Mouse (Mus musculus) spleen, postnatal 10 days (tissue): ENCODE data around the gene Col27a1.

Experiments
- DNase-seq, 2 experiments: peaks; one replicate each; pipeline ENCODE4 v3.0.0; 2021 to 2022; ENCODE audit warnings: low spot score in 2 of 2

Col27a1 gene

GRCm38 (mm10) chr4:63213907-63214621, at the start of gene Col27a1:
Gene Col27a1, plus strand, starts transcription at chr4:63214004.
- peak; percentile 10 to 32 for DNase-seq

GRCm38 (mm10) chr4:63165636-63166035, 48.2 kb upstream of the Col27a1 start:
- DNase-seq: no peak

- no peak for DNase-seq
These were observed 47.5 kb upstream of the Col27a1 start for GRCm38 (mm10) chr4:63166323-63166722.

GRCm38 (mm10) chr4:63170061-63170460, 43.7 kb upstream of the Col27a1 start:
- no peak for DNase-seq

GRCm38 (mm10) chr4:63171122-63171521, 42.7 kb upstream of the Col27a1 start:
- DNase-seq: no peak

GRCm38 (mm10) chr4:63171969-63172685, 41.7 kb upstream of the Col27a1 start, which contains the start of gene Kif12:
Gene Kif12, minus strand, starts transcription at chr4:63172131.
- DNase-seq: no peak

GRCm38 (mm10) chr4:63181556-63181955, 32.2 kb upstream of the Col27a1 start:
- peak; percentile 13 to 65 for DNase-seq

GRCm38 (mm10) chr4:63186281-63186870, 27.4 kb upstream of the Col27a1 start:
- DNase-seq: no peak

- no peak for DNase-seq
These were observed 22.2 kb upstream of the Col27a1 start for GRCm38 (mm10) chr4:63191641-63192040.

- no peak for DNase-seq
These were observed 19.4 kb upstream of the Col27a1 start for GRCm38 (mm10) chr4:63194366-63194765.

- no peak for DNase-seq
These were observed 14.4 kb upstream of the Col27a1 start for GRCm38 (mm10) chr4:63199366-63199765.

GRCm38 (mm10) chr4:63203874-63204273, 9.9 kb upstream of the Col27a1 start:
- DNase-seq: no peak

- DNase-seq: peak; percentile 5 to 43
These were observed 8.2 kb upstream of the Col27a1 start for GRCm38 (mm10) chr4:63205583-63205982.

- DNase-seq: peak; percentile 58 to 79
These were observed 1.6 kb downstream of the Col27a1 start for GRCm38 (mm10) chr4:63215185-63215992.

- peak; percentile 21 to 62 for DNase-seq
These were observed 2.3 kb downstream of the Col27a1 start for GRCm38 (mm10) chr4:63215993-63216531.

GRCm38 (mm10) chr4:63216566-63216965, 2.8 kb downstream of the Col27a1 start:
- no peak for DNase-seq

- no peak for DNase-seq
These were observed 3.7 kb downstream of the Col27a1 start for GRCm38 (mm10) chr4:63217513-63217912.

- DNase-seq: no peak
These were observed 5.3 kb downstream of the Col27a1 start for GRCm38 (mm10) chr4:63219059-63219458.

- DNase-seq: no peak
These were observed 5.8 kb downstream of the Col27a1 start for GRCm38 (mm10) chr4:63219635-63220034.

GRCm38 (mm10) chr4:63221096-63221958, 7.5 kb downstream of the Col27a1 start:
- no peak for DNase-seq

- DNase-seq: no peak
These were observed 8.4 kb downstream of the Col27a1 start for GRCm38 (mm10) chr4:63222246-63222645.
